Mouse (Mus musculus): Measurements from ENCODE around the gene N4bp3. TPM values are rescaled to one million over a fixed set of nuclear protein-coding genes. Genes with fewer than 3 reads are reported as not detected.
A peak's percentile ranks its signal among the peaks of the same experiment; 100 is the strongest.
"Not testable (repeated sequence)": the region's sequence is repeated elsewhere in the genome, so short reads cannot be mapped to it uniquely, and the experiment has no call there.

N4bp3 gene
- polyA plus RNA-seq, 1 experiment from 2014 or later: 8.3 TPM

GRCm38 (mm10) chr11:51671376-51671775, 20.7 kb upstream of the N4bp3 start:
- 75% methylated on average over 2 of the region's 2 CpGs for WGBS
- Histone ChIP-seq H3K27ac (no peak overlapping the region), H3K9me3 (no peaks in the 10 kb centered on the region), H3K4me3 (replicated peaks) (no peak overlapping the region), H3K4me2 (replicated peaks) (no peak overlapping the region), H3K36me3 (no peaks in the 10 kb centered on the region), H3K27me3 (no peaks in the 10 kb centered on the region), H3K9ac (replicated peaks) (no peak overlapping the region), H3K4me1 (replicated peaks) (no peaks in the 10 kb centered on the region)
- no peak for ATAC-seq

GRCm38 (mm10) chr11:51670846-51671245, 20.2 kb upstream of the N4bp3 start:
- ATAC-seq: no peak
- H3K27me3 ChIP-seq: no peaks in the 10 kb centered on the region
- no peak overlapping the region for H3K27ac ChIP-seq
- no peaks in the 10 kb centered on the region for H3K9me3 ChIP-seq
- no peaks in the 10 kb centered on the region for H3K36me3 ChIP-seq
- no peaks in the 10 kb centered on the region for H3K4me1 ChIP-seq (replicated peaks)
- no peak overlapping the region for H3K9ac ChIP-seq (replicated peaks)
- no peak overlapping the region for H3K4me3 ChIP-seq (replicated peaks)
- 91% methylated on average over 7 of the region's 7 CpGs for WGBS
- no peak overlapping the region for H3K4me2 ChIP-seq (replicated peaks)

- H3K9ac ChIP-seq (replicated peaks); H3K27me3 ChIP-seq; H3K36me3 ChIP-seq; H3K4me3 ChIP-seq (replicated peaks); H3K4me2 ChIP-seq (replicated peaks); H3K4me1 ChIP-seq (replicated peaks); ATAC-seq; H3K9me3 ChIP-seq; H3K27ac ChIP-seq: not testable (repeated sequence)
- 94% methylated on average over 7 of the region's 7 CpGs for WGBS
Observed at GRCm38 (mm10) chr11:51664747-51665146, 14.1 kb upstream of the N4bp3 start.

GRCm38 (mm10) chr11:51662632-51663031, 12.0 kb upstream of the N4bp3 start:
- WGBS: 79% methylated on average over 7 of the region's 7 CpGs
- Histone ChIP-seq H3K27ac (no peak overlapping the region), H3K4me2 (replicated peaks) (no peak overlapping the region), H3K4me3 (replicated peaks) (no peak overlapping the region), H3K27me3 (no peaks in the 10 kb centered on the region), H3K9me3 (no peaks in the 10 kb centered on the region), H3K9ac (replicated peaks) (no peak overlapping the region), H3K36me3 (no peaks in the 10 kb centered on the region), H3K4me1 (replicated peaks) (no peaks in the 10 kb centered on the region)
- no peak for ATAC-seq

- WGBS: 73% methylated on average over 16 of the region's 16 CpGs
- Histone ChIP-seq H3K27ac (no peak overlapping the region), H3K4me2 (replicated peaks) (no peak overlapping the region), H3K4me3 (replicated peaks) (no peak overlapping the region), H3K9ac (replicated peaks) (no peak overlapping the region), H3K4me1 (replicated peaks) (no peaks in the 10 kb centered on the region), H3K27me3 (no peaks in the 10 kb centered on the region), H3K36me3 (no peaks in the 10 kb centered on the region), H3K9me3 (no peaks in the 10 kb centered on the region)
- no peak for ATAC-seq
Observed at GRCm38 (mm10) chr11:51661867-51662365, 11.3 kb upstream of the N4bp3 start.

GRCm38 (mm10) chr11:51658705-51659104, 8.1 kb upstream of the N4bp3 start:
- Histone ChIP-seq H3K9me3 (no peaks in the 10 kb centered on the region), H3K9ac (replicated peaks) (no peak overlapping the region), H3K4me1 (replicated peaks) (no peaks in the 10 kb centered on the region), H3K27me3 (no peaks in the 10 kb centered on the region), H3K4me3 (replicated peaks) (no peak overlapping the region), H3K36me3 (no peaks in the 10 kb centered on the region), H3K4me2 (replicated peaks) (no peak overlapping the region), H3K27ac (no peak overlapping the region)
- 82% methylated on average over 6 of the region's 6 CpGs for WGBS
- no peak for ATAC-seq

GRCm38 (mm10) chr11:51658291-51658690, 7.6 kb upstream of the N4bp3 start:
- Histone ChIP-seq H3K27me3 (no peaks in the 10 kb centered on the region), H3K9ac (replicated peaks) (no peak overlapping the region), H3K27ac (peak overlapping the region; percentile 9; the same call in 1 of the 2 replicates), H3K4me3 (replicated peaks) (no peak overlapping the region), H3K9me3 (no peaks in the 10 kb centered on the region), H3K36me3 (no peaks in the 10 kb centered on the region), H3K4me2 (replicated peaks) (no peak overlapping the region), H3K4me1 (replicated peaks) (no peaks in the 10 kb centered on the region)
- WGBS: 74% methylated on average over 7 of the region's 7 CpGs
- no peak for ATAC-seq

GRCm38 (mm10) chr11:51656798-51657521, 6.3 kb upstream of the N4bp3 start:
- H3K4me3 ChIP-seq (replicated peaks): no peak overlapping the region
- WGBS: 85% methylated on average over 10 of the region's 10 CpGs
- H3K9me3 ChIP-seq: no peaks in the 10 kb centered on the region
- H3K27ac ChIP-seq: no peak overlapping the region
- no peak overlapping the region for H3K4me2 ChIP-seq (replicated peaks)
- no peaks in the 10 kb centered on the region; the same call in 1 of the 2 replicates for H3K27me3 ChIP-seq
- no peak overlapping the region for H3K9ac ChIP-seq (replicated peaks)
- no peaks in the 10 kb centered on the region for H3K36me3 ChIP-seq
- no peak for ATAC-seq
- no peaks in the 10 kb centered on the region for H3K4me1 ChIP-seq (replicated peaks)

GRCm38 (mm10) chr11:51654891-51655290, 4.2 kb upstream of the N4bp3 start:
- Histone ChIP-seq H3K27me3 (peaks cover 13% of the 10 kb centered on the region), H3K4me2 (replicated peaks) (no peak overlapping the region), H3K9ac (replicated peaks) (no peak overlapping the region), H3K27ac (no peak overlapping the region), H3K4me1 (replicated peaks) (peaks cover 13% of the 10 kb centered on the region), H3K4me3 (replicated peaks) (no peak overlapping the region), H3K9me3 (no peaks in the 10 kb centered on the region), H3K36me3 (no peaks in the 10 kb centered on the region)
- ATAC-seq: no peak
- WGBS: 87% methylated on average over 3 of the region's 3 CpGs

- peaks cover 24% of the 10 kb centered on the region for H3K4me1 ChIP-seq (replicated peaks)
- peaks cover 24% of the 10 kb centered on the region for H3K27me3 ChIP-seq
- H3K4me2 ChIP-seq (replicated peaks): no peak overlapping the region
- no peaks in the 10 kb centered on the region for H3K36me3 ChIP-seq
- H3K9ac ChIP-seq (replicated peaks): no peak overlapping the region
- H3K27ac ChIP-seq: no peak overlapping the region
- H3K4me3 ChIP-seq (replicated peaks): no peak overlapping the region
- WGBS: 86% methylated on average over 6 of the region's 6 CpGs
- no peaks in the 10 kb centered on the region for H3K9me3 ChIP-seq
- ATAC-seq: no peak
Observed at GRCm38 (mm10) chr11:51653736-51654135, 3.1 kb upstream of the N4bp3 start.

GRCm38 (mm10) chr11:51652889-51653418, 2.3 kb upstream of the N4bp3 start:
- ATAC-seq: no peak
- 94% methylated on average over 4 of the region's 4 CpGs for whole genome bisulfite sequencing

GRCm38 (mm10) chr11:51650261-51650660, 381 bp downstream of the N4bp3 start:
- peak overlapping the region; percentile 67 for H3K9ac ChIP-seq (replicated peaks)
- WGBS: 1% methylated on average over 30 of the region's 30 CpGs

More at GRCm38 (mm10) chr11:51652889-51653418, 2.3 kb upstream of the N4bp3 start:
- Histone ChIP-seq H3K27me3 (peaks cover 24% of the 10 kb centered on the region), H3K27ac (no peak overlapping the region), H3K4me1 (replicated peaks) (peaks cover 31% of the 10 kb centered on the region), H3K36me3 (no peaks in the 10 kb centered on the region), H3K9me3 (no peaks in the 10 kb centered on the region), H3K9ac (replicated peaks) (no peak overlapping the region), H3K4me3 (replicated peaks) (no peak overlapping the region), H3K4me2 (replicated peaks) (no peak overlapping the region)

More at GRCm38 (mm10) chr11:51650261-51650660, 381 bp downstream of the N4bp3 start:
- ATAC-seq: no peak
- Histone ChIP-seq H3K4me1 (replicated peaks) (peaks cover 31% of the 10 kb centered on the region), H3K9me3 (no peaks in the 10 kb centered on the region), H3K4me2 (replicated peaks) (peak overlapping the region; percentile 90), H3K27me3 (peaks cover 24% of the 10 kb centered on the region), H3K36me3 (no peaks in the 10 kb centered on the region), H3K27ac (no peak overlapping the region), H3K4me3 (replicated peaks) (peak overlapping the region; percentile 58)

Data from midbrain, embryonic 13.5 days (tissue).